Mouse (Mus musculus) spleen, postnatal 14 days (tissue): ENCODE data around the gene Tgfbi.

Experiments used
- DNase-seq, 2 experiments: peaks; one replicate each; pipeline ENCODE4 v3.0.0; 2021 to 2022; ENCODE audit warnings: low spot score in 2 of 2

Tgfbi gene

GRCm38 (mm10) chr13:56634920-56635319 is 25.6 kb downstream of the Tgfbi start:
- no peak for DNase-seq

- no peak for DNase-seq
These were observed 27.7 kb downstream of the Tgfbi start for GRCm38 (mm10) chr13:56637027-56637426.

- DNase-seq, result peak in 1 of 2 experiments; percentile 25
These were observed 32.4 kb downstream of the Tgfbi start for GRCm38 (mm10) chr13:56641746-56642145.

GRCm38 (mm10) chr13:56644031-56644430 is 34.7 kb downstream of the Tgfbi start:
- no peak for DNase-seq

GRCm38 (mm10) chr13:56645744-56646143 is 36.4 kb downstream of the Tgfbi start:
- no peak for DNase-seq

- DNase-seq, result no peak
These were observed 38.5 kb downstream of the Tgfbi start for GRCm38 (mm10) chr13:56647597-56648405.

GRCm38 (mm10) chr13:56650020-56650419 is 40.7 kb downstream of the Tgfbi start:
- DNase-seq, result no peak

- no peak for DNase-seq
These were observed 43.1 kb downstream of the Tgfbi start for GRCm38 (mm10) chr13:56652381-56652780.

GRCm38 (mm10) chr13:56654176-56654575 is 44.9 kb downstream of the Tgfbi start:
- no peak for DNase-seq

GRCm38 (mm10) chr13:56657946-56658512 is 48.7 kb downstream of the Tgfbi start:
- peak; percentile 20 to 60 for DNase-seq

- no peak for DNase-seq
These were observed 49.6 kb downstream of the Tgfbi start for GRCm38 (mm10) chr13:56658931-56659330.

- DNase-seq, result no peak
These were observed 52.7 kb downstream of the Tgfbi start for GRCm38 (mm10) chr13:56661914-56662621.

GRCm38 (mm10) chr13:56664256-56665170 is 55.2 kb downstream of the Tgfbi start:
- no peak for DNase-seq

- DNase-seq, result no peak
These were observed 61.9 kb downstream of the Tgfbi start for GRCm38 (mm10) chr13:56671206-56671605.

- no peak for DNase-seq
These were observed 68.4 kb downstream of the Tgfbi start for GRCm38 (mm10) chr13:56677731-56678130.

GRCm38 (mm10) chr13:56678188-56678787 is 69.0 kb downstream of the Tgfbi start:
- DNase-seq, result no peak

GRCm38 (mm10) chr13:56678826-56679504 is 69.6 kb downstream of the Tgfbi start:
- no peak for DNase-seq

GRCm38 (mm10) chr13:56681924-56682323 is 72.6 kb downstream of the Tgfbi start:
- no peak for DNase-seq

- no peak for DNase-seq
These were observed 73.0 kb downstream of the Tgfbi start for GRCm38 (mm10) chr13:56682326-56682725.

GRCm38 (mm10) chr13:56683306-56683705 is 74.0 kb downstream of the Tgfbi start:
- DNase-seq, result no peak
